Mouse (Mus musculus) liver, embryonic 16.5 days (tissue): ENCODE data around the gene Tgfa. TPM values are rescaled to one million over a fixed set of nuclear protein-coding genes. Genes with fewer than 3 reads are reported as not detected.

ENCODE experiments used
- ATAC-seq: fragments of 200-750 bp; cut with Nextera tagmentation; 2 replicates; pipeline ENCODE4 v1.8.0; 2017; ENCODE audit warnings: low read depth, mild to moderate bottlenecking, moderate number of reproducible peaks, moderate library complexity
- H3K27ac ChIP-seq: fragments of 300-500 bp; sonication (generic); 2 replicates; pipeline ENCODE4 v1.5.1; 2014; ENCODE audit warnings: mild to moderate bottlenecking, low read length
- H3K27me3 ChIP-seq: fragments of 300-500 bp; sonication (generic); 2 replicates; pipeline ENCODE4 v1.6.1; 2014; ENCODE audit warnings: low read depth, low read length, mixed read lengths; ENCODE audit not compliant: control insufficient read depth, insufficient read depth
- H3K36me3 ChIP-seq: fragments of 300-500 bp; sonication (generic); 2 replicates; pipeline ENCODE4 v1.6.1; 2014; ENCODE audit warnings: mild to moderate bottlenecking; ENCODE audit not compliant: control insufficient read depth, insufficient read depth
- H3K4me1 ChIP-seq: fragments of 300-500 bp; sonication (generic); 2 replicates; pipeline ENCODE4 v1.6.1; 2014; ENCODE audit warnings: low read depth, low read length, mixed read lengths; ENCODE audit not compliant: control insufficient read depth
- H3K4me2 ChIP-seq: fragments of 300-500 bp; sonication (generic); 2 replicates; pipeline ENCODE4 v1.6.1; 2014; ENCODE audit warnings: low read depth, low read length, mixed read lengths
- H3K4me3 ChIP-seq: fragments of 300-500 bp; sonication (generic); 2 replicates; pipeline ENCODE4 v1.5.1; 2014; ENCODE audit warnings: low read depth, mild to moderate bottlenecking, low read length
- H3K9ac ChIP-seq: fragments of 300-500 bp; sonication (generic); 2 replicates; pipeline ENCODE4 v1.6.1; 2014; ENCODE audit warnings: low read depth, low read length
- H3K9me3 ChIP-seq: fragments of 300-500 bp; sonication (generic); replicated peaks from 2 replicates; pipeline ENCODE4 v1.6.1; 2016; ENCODE audit warnings: low read length; ENCODE audit not compliant: control insufficient read depth
- WGBS: fragments of 180-500 bp; shearing (Covaris S2); extraction: QIAGEN DNeasy Blood & Tissue Kit; methylation state at CpG from one replicate; pipeline ENCODE4 v1.1.7; 2014; ENCODE audit not compliant: insufficient replicate concordance; 5-methylcytosine and 5-hydroxymethylcytosine counted together
- polyA plus RNA-seq: library from polyadenylated mRNA; unstranded; fragments of >200 nt; fragmentation: Nextera tagmentation; extraction: Ambion mirVana; gene quantifications from 2 replicates; pipeline ENCODE4 v1.2.1, GENCODE M21; 2015

Tgfa gene
- polyA plus RNA-seq, 1 experiment from 2014 or later: 2.3 TPM

GRCm38 (mm10) chr6:86197150-86197862 is 2.3 kb downstream of the Tgfa start:
- Histone ChIP-seq H3K9me3 (no peaks in the 10 kb centered on the region), H3K27ac (no peak overlapping the region), H3K36me3 (no peaks in the 10 kb centered on the region), H3K9ac (no peak overlapping the region), H3K4me1 (peaks cover 4% of the 10 kb centered on the region), H3K27me3 (peaks cover 33% of the 10 kb centered on the region), H3K4me3 (no peak overlapping the region), H3K4me2 (no peak overlapping the region)
- ATAC-seq: no peak
- WGBS: 33% methylated on average over 11 of the region's 11 CpGs

GRCm38 (mm10) chr6:86200934-86201333 is 5.9 kb downstream of the Tgfa start:
- peak; percentile 72 for ATAC-seq
- Histone ChIP-seq H3K9me3 (no peaks in the 10 kb centered on the region), H3K9ac (no peak overlapping the region), H3K4me1 (peaks cover 4% of the 10 kb centered on the region), H3K27ac (0 out of 2 replicates have a peak overlapping the region, but pooled peaks have one; percentile 34), H3K36me3 (no peaks in the 10 kb centered on the region), H3K4me2 (no peak overlapping the region), H3K27me3 (peaks cover 11% of the 10 kb centered on the region), H3K4me3 (no peak overlapping the region)
- WGBS: 46% methylated on average over 5 of the region's 5 CpGs

GRCm38 (mm10) chr6:86203101-86203500 is 8.1 kb downstream of the Tgfa start:
- WGBS: 56% methylated on average over 7 of the region's 7 CpGs
- no peak for ATAC-seq
- Histone ChIP-seq H3K4me2 (no peak overlapping the region), H3K36me3 (no peaks in the 10 kb centered on the region), H3K9me3 (no peaks in the 10 kb centered on the region), H3K4me1 (peaks cover 4% of the 10 kb centered on the region), H3K9ac (no peak overlapping the region), H3K27ac (no peak overlapping the region), H3K4me3 (no peak overlapping the region), H3K27me3 (no peaks in the 10 kb centered on the region)

GRCm38 (mm10) chr6:86206014-86206413 is 11.0 kb downstream of the Tgfa start:
- WGBS: 67% methylated on average over 6 of the region's 6 CpGs
- ATAC-seq: no peak
- H3K4me1 ChIP-seq: peaks cover 7% of the 10 kb centered on the region

GRCm38 (mm10) chr6:86206985-86207384 is 12.0 kb downstream of the Tgfa start:
- Histone ChIP-seq H3K4me1 (peaks cover 7% of the 10 kb centered on the region), H3K4me2 (no peak overlapping the region), H3K4me3 (no peak overlapping the region), H3K27ac (no peak overlapping the region), H3K27me3 (no peaks in the 10 kb centered on the region), H3K9ac (no peak overlapping the region), H3K9me3 (no peaks in the 10 kb centered on the region), H3K36me3 (no peaks in the 10 kb centered on the region)
- 66% methylated on average over 12 of the region's 12 CpGs for WGBS
- ATAC-seq: no peak

More at GRCm38 (mm10) chr6:86206014-86206413, 11.0 kb downstream of the Tgfa start:
- Histone ChIP-seq H3K27ac (no peak overlapping the region), H3K9me3 (no peaks in the 10 kb centered on the region), H3K9ac (no peak overlapping the region), H3K4me2 (no peak overlapping the region), H3K36me3 (no peaks in the 10 kb centered on the region), H3K27me3 (no peaks in the 10 kb centered on the region), H3K4me3 (no peak overlapping the region)

GRCm38 (mm10) chr6:86209133-86210016 is 14.4 kb downstream of the Tgfa start:
- no peaks in the 10 kb centered on the region for H3K27me3 ChIP-seq
- H3K9ac ChIP-seq: no peak overlapping the region
- no peaks in the 10 kb centered on the region for H3K9me3 ChIP-seq
- H3K27ac ChIP-seq: no peak overlapping the region
- ATAC-seq: peak; percentile 59
- no peaks in the 10 kb centered on the region for H3K36me3 ChIP-seq
- 40% methylated on average over 17 of the region's 17 CpGs for WGBS
- no peak overlapping the region for H3K4me3 ChIP-seq
- peaks cover 7% of the 10 kb centered on the region for H3K4me1 ChIP-seq
- no peak overlapping the region; the same call in 1 of the 2 replicates for H3K4me2 ChIP-seq

- ATAC-seq: no peak
- Histone ChIP-seq H3K9me3 (no peaks in the 10 kb centered on the region), H3K27ac (no peak overlapping the region), H3K4me1 (peaks cover 7% of the 10 kb centered on the region), H3K4me3 (no peak overlapping the region), H3K27me3 (no peaks in the 10 kb centered on the region), H3K4me2 (no peak overlapping the region; the same call in 1 of the 2 replicates), H3K9ac (no peak overlapping the region), H3K36me3 (no peaks in the 10 kb centered on the region)
- 27% methylated on average over 6 of the region's 6 CpGs for WGBS
Observed at GRCm38 (mm10) chr6:86210017-86210408, 15.0 kb downstream of the Tgfa start.

- Histone ChIP-seq H3K9me3 (no peaks in the 10 kb centered on the region), H3K27me3 (no peaks in the 10 kb centered on the region), H3K9ac (no peak overlapping the region), H3K4me3 (no peak overlapping the region), H3K4me1 (peaks cover 7% of the 10 kb centered on the region), H3K36me3 (no peaks in the 10 kb centered on the region), H3K27ac (no peak overlapping the region), H3K4me2 (no peak overlapping the region)
- 51% methylated on average over 3 of the region's 3 CpGs for WGBS
- ATAC-seq: no peak
Observed at GRCm38 (mm10) chr6:86210619-86211018, 15.6 kb downstream of the Tgfa start.
